Mouse (Mus musculus) inflammation-experienced regulatory T-cells, adult 6 months (primary cell): ENCODE results near the gene Gbp10. TPM values are rescaled to one million over a fixed set of nuclear protein-coding genes. Genes with fewer than 3 reads are reported as not detected.
"Not testable (repeated sequence)": the region's sequence is repeated elsewhere in the genome, so short reads cannot be mapped to it uniquely, and the experiment has no call there.

Experiments used
- ATAC-seq: one replicate; pipeline ENCODE4 v1.8.0; 2017
- polyA plus RNA-seq, 3 experiments: library from polyadenylated mRNA; unstranded; fragments of 100-300 nt; shearing (Covaris generic); gene quantifications; one replicate each; pipeline ENCODE4 v1.2.1; 2017

Gbp10 gene
- polyA plus RNA-seq, result 10 to 100 TPM; 30.2 to 52.7 (median 50.1) TPM

GRCm38 (mm10) chr5:105239483-105240047 lies at the start of gene Gbp10:
TSS of gene Gbp10 (minus strand) at chr5:105239533.
- ATAC-seq, result peak; percentile 89

GRCm38 (mm10) chr5:105260673-105261072 lies 21.3 kb upstream of the Gbp10 start:
- not testable (repeated sequence) for ATAC-seq

- peak; percentile 61 for ATAC-seq
Measured at GRCm38 (mm10) chr5:105252491-105252890, 13.2 kb upstream of the Gbp10 start.

- peak; percentile 77 for ATAC-seq
Measured at GRCm38 (mm10) chr5:105244741-105245140, 5.4 kb upstream of the Gbp10 start.

GRCm38 (mm10) chr5:105240982-105241381 lies 1.6 kb upstream of the Gbp10 start:
- ATAC-seq, result not testable (repeated sequence)

- not testable (repeated sequence) for ATAC-seq
Measured at GRCm38 (mm10) chr5:105238402-105238801, 931 bp downstream of the Gbp10 start.

GRCm38 (mm10) chr5:105236040-105236439 lies 3.3 kb downstream of the Gbp10 start:
- not testable (repeated sequence) for ATAC-seq

GRCm38 (mm10) chr5:105208957-105209356 lies 30.4 kb downstream of the Gbp10 start:
- ATAC-seq, result not testable (repeated sequence)

GRCm38 (mm10) chr5:105200791-105201355 lies 38.5 kb downstream of the Gbp10 start:
- ATAC-seq, result not testable (repeated sequence)

GRCm38 (mm10) chr5:105199149-105199548 lies 40.2 kb downstream of the Gbp10 start:
- ATAC-seq, result not testable (repeated sequence)

- ATAC-seq, result peak; percentile 100
Measured at GRCm38 (mm10) chr5:105197915-105198560, 41.3 kb downstream of the Gbp10 start.

GRCm38 (mm10) chr5:105196308-105196707 lies 43.0 kb downstream of the Gbp10 start:
- ATAC-seq, result not testable (repeated sequence)

GRCm38 (mm10) chr5:105192536-105192935 lies 46.8 kb downstream of the Gbp10 start:
- peak; percentile 91 for ATAC-seq

GRCm38 (mm10) chr5:105181446-105181845 lies 57.9 kb downstream of the Gbp10 start:
- no peak for ATAC-seq

Other genes starting within 250 kb of the Gbp10 start
- 100 to 1,000 TPM in 1 of 3 experiments, 10 to 100 TPM in 2; 66.1 to 118 (median 87.6) TPM for gene Gbp9, start 100.0 kb downstream of the Gbp10 start, polyA plus RNA-seq
- 100 to 1,000 TPM in 1 of 3 experiments, 10 to 100 TPM in 2; 75.7 to 119 (median 99.7) TPM for gene Gbp8, start 100.0 kb downstream of the Gbp10 start, polyA plus RNA-seq
- gene Gbp4, start 99.9 kb downstream of the Gbp10 start, polyA plus RNA-seq, result 100 to 1,000 TPM; 232 to 267 (median 237) TPM
- 1 to 10 TPM; 1.2 to 8.5 (median 2.4) TPM for gene Gm43302, start 54.2 kb upstream of the Gbp10 start, polyA plus RNA-seq
- gene Gbp6, start 54.2 kb upstream of the Gbp10 start, polyA plus RNA-seq, result 100 to 1,000 TPM; 143 to 156 (median 147) TPM
- gene Lrrc8b, start 176.2 kb upstream of the Gbp10 start, polyA plus RNA-seq, result 1 to 10 TPM; 1.9 to 2.4 (median 2.1) TPM